Mouse (Mus musculus) cerebellum, adult 2 months (tissue): ENCODE results near the gene E430018J23Rik.

Source experiments
- CTCF ChIP-seq: fragments of 200-500 bp; IDR thresholded peaks from 2 replicates; pipeline ENCODE4 v1.5.1; 2011; ENCODE audit warnings: low read depth, mild to moderate bottlenecking, control low read depth, low read length, moderate library complexity, borderline replicate concordance; ENCODE audit not compliant: insufficient read depth
- POLR2A ChIP-seq: fragments of 200-500 bp; IDR thresholded peaks from 2 replicates; pipeline ENCODE4 v1.6.1; 2011; ENCODE audit warnings: low read length, control low read depth, borderline replicate concordance; ENCODE audit not compliant: insufficient read depth

- TF ChIP-seq CTCF (no peak), POLR2A (no peak)
Measured at GRCm38 (mm10) chr7:127341356-127341755, 52.1 kb downstream of the E430018J23Rik start.
